Mouse (Mus musculus) liver, adult 2 months (tissue): ENCODE results near the gene S100pbp.

Experiments
- CTCF ChIP-seq: fragments of 200-500 bp; IDR thresholded peaks from 2 replicates; pipeline ENCODE4 v1.5.1; 2011; ENCODE audit warnings: low read depth, low read length, control low read depth
- POLR2A ChIP-seq: fragments of 200-500 bp; IDR thresholded peaks from 2 replicates; pipeline ENCODE4 v1.6.1; 2011; ENCODE audit warnings: low read length, control low read depth; ENCODE audit not compliant: insufficient read depth; ENCODE audit errors: extremely low read depth

- TF ChIP-seq CTCF, result no peak
- TF ChIP-seq POLR2A, result no peak
These were observed 44.8 kb downstream of the S100pbp start for GRCm38 (mm10) chr4:129144401-129145367.
